16 mouse cellular contexts compared by ENCODE assay signal in the genomic region with DNA sequence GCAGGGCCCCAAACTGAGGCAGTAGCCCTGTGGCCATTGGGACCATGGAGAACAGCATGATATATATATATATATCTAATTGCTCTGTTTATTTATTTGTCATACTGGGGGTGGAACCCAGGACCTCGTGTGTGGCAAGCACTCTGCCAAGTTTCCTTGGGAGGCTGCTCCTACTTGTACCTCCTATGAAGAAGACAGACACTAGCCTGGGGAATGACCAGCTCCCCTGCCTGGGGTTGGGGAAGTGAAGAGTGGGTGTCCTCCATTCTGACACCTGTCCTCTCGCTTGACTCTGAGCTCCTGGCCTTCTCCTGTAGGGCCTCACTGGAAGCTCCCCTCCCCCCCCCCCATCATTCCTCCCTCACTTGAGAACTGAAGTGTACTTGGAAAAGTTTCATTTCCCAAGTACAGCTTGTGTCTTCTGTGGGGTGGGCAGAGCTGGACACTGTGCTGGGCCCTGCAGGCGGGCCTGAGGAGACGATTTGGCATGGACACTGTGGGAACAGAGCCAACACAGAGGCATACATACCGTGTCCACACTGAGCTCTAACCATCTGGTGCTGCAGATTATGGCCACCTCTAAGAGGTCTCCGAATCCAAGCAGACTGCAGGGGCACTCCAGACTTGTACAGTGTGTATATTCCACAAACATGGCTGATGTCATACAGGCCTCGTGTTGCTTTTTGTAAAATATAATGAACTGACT. TPM values are rescaled to one million over a fixed set of nuclear protein-coding genes. Genes with fewer than 3 reads are reported as not detected.
A peak's percentile ranks its signal among the peaks of the same experiment; 100 is the strongest.
DNase-seq lines count a peak whose midpoint lies in the region; ATAC-seq and TF ChIP-seq lines count a peak whose summit lies in the region.
"Had no signal": no experiment of that assay in that cellular context is flagged by ENCODE, and none has a peak within 500 bp of the region (broad histone marks: within the 10 kb centered on the region; RNA-seq: fewer than 3 reads in every experiment).

No protein-coding gene starts in this region.

- H3K9ac ChIP-seq in forebrain, embryonic 13.5 days, result peak overlapping the region; percentile 26; the same call in 1 of the 2 replicates
- no peak overlapping the region for H3K9ac ChIP-seq in forebrain, embryonic 11.5 days (ENCODE audit: low read length)
- no peak overlapping the region for H3K9ac ChIP-seq in kidney, postnatal 0 days (ENCODE audit: low read depth, low read length)
- no peak overlapping the region for H3K9ac ChIP-seq in midbrain, postnatal 0 days (replicated peaks; ENCODE audit: low read length, poor library complexity, severe bottlenecking)
- H3K9ac ChIP-seq: forebrain, embryonic 15.5 days had no signal

- H3K4me2 ChIP-seq in forebrain, embryonic 13.5 days, result no peak overlapping the region
- no peak overlapping the region for H3K4me2 ChIP-seq in forebrain, embryonic 11.5 days (ENCODE audit: low read depth, low read length, severe bottlenecking)
- no peak overlapping the region for H3K4me2 ChIP-seq in kidney, postnatal 0 days (ENCODE audit: low read length)
- no peak overlapping the region for H3K4me2 ChIP-seq in midbrain, postnatal 0 days (ENCODE audit: low read depth, low read length, poor library complexity, severe bottlenecking)
- H3K4me2 ChIP-seq: forebrain, embryonic 15.5 days; liver, embryonic 11.5 days had no signal

- H3K27ac ChIP-seq in forebrain, embryonic 13.5 days, result no peak overlapping the region
- no peak overlapping the region for H3K27ac ChIP-seq in forebrain, embryonic 11.5 days (ENCODE audit: low read depth, low read length)
- H3K27ac ChIP-seq in kidney, postnatal 0 days, result no peak overlapping the region
- H3K27ac ChIP-seq in kidney, adult 2 months (ENCODE audit: insufficient read depth, low read depth, low read length), result no peak overlapping the region
- H3K27ac ChIP-seq in midbrain, postnatal 0 days (ENCODE audit: low read depth, low read length), result peak overlapping the region; percentile 20; the same call in 1 of the 2 replicates
- H3K27ac ChIP-seq: forebrain, embryonic 15.5 days; layer of hippocampus, adult 2 months had no signal

- no peak for TF ChIP-seq CTCF in kidney, postnatal 0 days (IDR thresholded peaks at IDR 0.05; ENCODE audit: low read depth)
- no peak for TF ChIP-seq CTCF in kidney, adult 2 months (conservative IDR thresholded peaks at IDR 0.05; ENCODE audit: insufficient read depth, insufficient read length, low read depth, low read length)
- TF ChIP-seq CTCF in midbrain, postnatal 0 days (IDR thresholded peaks at IDR 0.05), result no peak

- H3K4me1 ChIP-seq in forebrain, embryonic 13.5 days, result 0 out of 2 replicates have a peak, but pooled peaks cover 3% of the 10 kb centered on the region
- no peaks in the 10 kb centered on the region for H3K4me1 ChIP-seq in forebrain, embryonic 11.5 days (replicated peaks; ENCODE audit: control insufficient read depth, insufficient read depth, low read length)
- H3K4me1 ChIP-seq in kidney, postnatal 0 days (replicated peaks; ENCODE audit: insufficient read depth, low read length), result 0 out of 2 replicates have a peak, but pooled peaks cover 12% of the 10 kb centered on the region
- no peaks in the 10 kb centered on the region; the same call in 1 of the 2 replicates for H3K4me1 ChIP-seq in kidney, adult 2 months (ENCODE audit: control insufficient read depth, insufficient read depth, low read length)
- H3K4me1 ChIP-seq in midbrain, postnatal 0 days (ENCODE audit: insufficient read depth, low read length), result no peaks in the 10 kb centered on the region
- H3K4me1 ChIP-seq: forebrain, embryonic 15.5 days had no signal

- no peak for DNase-seq in forebrain, embryonic 11.5 days (ENCODE audit: low spot score)
- DNase-seq in kidney, postnatal 0 days (ENCODE audit: low spot score), result peak; percentile 13
- DNase-seq in kidney, adult 2 months, result no peak
- DNase-seq in retina, postnatal 1 day, result peak; percentile 58
- no peak for DNase-seq in retina, embryonic 14.5 days (ENCODE audit: low spot score)
- DNase-seq in midbrain, postnatal 0 days (ENCODE audit: low spot score), result peak; percentile 82
- DNase-seq in embryo, embryonic 10 days (ENCODE audit: low spot score), result no peak
- DNase-seq: adrenal gland, postnatal 25 days; heart, postnatal 14 days; kidney, adult 18-20 months; thymus, postnatal 14 days had no signal

- no peaks in the 10 kb centered on the region for H3K36me3 ChIP-seq in forebrain, embryonic 13.5 days (ENCODE audit: poor library complexity, severe bottlenecking)
- H3K36me3 ChIP-seq in forebrain, embryonic 11.5 days (ENCODE audit: control insufficient read depth, insufficient read depth, low read length), result no peaks in the 10 kb centered on the region
- H3K36me3 ChIP-seq in kidney, postnatal 0 days (ENCODE audit: insufficient read depth, low read length), result no peaks in the 10 kb centered on the region
- H3K36me3 ChIP-seq in kidney, adult 2 months (ENCODE audit: control insufficient read depth, insufficient read depth, low read length), result no peaks in the 10 kb centered on the region
- no peaks in the 10 kb centered on the region for H3K36me3 ChIP-seq in midbrain, postnatal 0 days (ENCODE audit: insufficient read depth, low read length)
- H3K36me3 ChIP-seq: forebrain, embryonic 15.5 days had no signal

- H3K27me3 ChIP-seq in forebrain, embryonic 13.5 days, result no peaks in the 10 kb centered on the region
- no peaks in the 10 kb centered on the region for H3K27me3 ChIP-seq in forebrain, embryonic 11.5 days (ENCODE audit: control insufficient read depth, insufficient read depth, low read length)
- no peaks in the 10 kb centered on the region for H3K27me3 ChIP-seq in kidney, postnatal 0 days (ENCODE audit: insufficient read depth, low read length)
- no peaks in the 10 kb centered on the region for H3K27me3 ChIP-seq in kidney, adult 2 months (replicated peaks; ENCODE audit: control insufficient read depth, insufficient read depth, low read length)
- H3K27me3 ChIP-seq in midbrain, postnatal 0 days (ENCODE audit: insufficient read depth, low read length), result no peaks in the 10 kb centered on the region
- H3K27me3 ChIP-seq: forebrain, embryonic 15.5 days had no signal

- H3K4me3 ChIP-seq in forebrain, embryonic 13.5 days, result no peak overlapping the region
- H3K4me3 ChIP-seq in forebrain, embryonic 11.5 days (ENCODE audit: low read depth, low read length), result no peak overlapping the region
- H3K4me3 ChIP-seq in kidney, postnatal 0 days (replicated peaks; ENCODE audit: low read depth, low read length), result no peak overlapping the region
- H3K4me3 ChIP-seq in kidney, adult 2 months (ENCODE audit: insufficient read depth, low read depth, low read length), result no peak overlapping the region
- no peak overlapping the region for H3K4me3 ChIP-seq in midbrain, postnatal 0 days (ENCODE audit: low read depth, low read length)
- H3K4me3 ChIP-seq: forebrain, embryonic 15.5 days; layer of hippocampus, adult 2 months; megakaryocyte, embryonic 14.5 days had no signal

- no peaks in the 10 kb centered on the region for H3K9me3 ChIP-seq in forebrain, embryonic 13.5 days (replicated peaks)
- H3K9me3 ChIP-seq in forebrain, embryonic 11.5 days (ENCODE audit: control insufficient read depth, low read length), result no peaks in the 10 kb centered on the region
- H3K9me3 ChIP-seq in kidney, postnatal 0 days (replicated peaks; ENCODE audit: low read length), result no peaks in the 10 kb centered on the region
- no peaks in the 10 kb centered on the region for H3K9me3 ChIP-seq in midbrain, postnatal 0 days (ENCODE audit: low read length)
- H3K9me3 ChIP-seq: forebrain, embryonic 15.5 days; megakaryocyte, embryonic 14.5 days had no signal

- WGBS in forebrain, embryonic 13.5 days, result 60% methylated on average over 7 of the region's 7 CpGs
- 78% methylated on average over 7 of the region's 7 CpGs for WGBS in forebrain, embryonic 11.5 days
- 51% methylated on average over 7 of the region's 7 CpGs for WGBS in kidney, postnatal 0 days
- WGBS in kidney, adult 2 months, result 46% methylated on average over 7 of the region's 7 CpGs
- WGBS in midbrain, postnatal 0 days, result 54% methylated on average over 7 of the region's 7 CpGs

- ATAC-seq in forebrain, embryonic 13.5 days, result no peak
- no peak for ATAC-seq in forebrain, embryonic 11.5 days (replicated peaks; ENCODE audit: low FRiP score)
- no peak for ATAC-seq in kidney, postnatal 0 days (replicated peaks; ENCODE audit: low FRiP score, low read depth)
- peak; percentile 48; the same call in 1 of the 2 replicates for ATAC-seq in midbrain, postnatal 0 days (ENCODE audit: low FRiP score)
- ATAC-seq: forebrain, embryonic 15.5 days had no signal

- TF ChIP-seq POLR2A in kidney, adult 2 months (IDR thresholded peaks at IDR 0.05; ENCODE audit: low read depth, low read length), result no peak

RNA-seq across cellular contexts. Expression of a gene that starts 23.5 kb away (rescaled TPM):
- polyA plus RNA-seq in forebrain, embryonic 13.5 days (2015; fragmentation: Nextera tagmentation; extraction: Ambion mirVana), result 9.4 and 10.6 TPM in 2 replicates
- 6.5 and 8.6 TPM in 2 replicates for polyA plus RNA-seq in forebrain, embryonic 11.5 days (2014; fragmentation: Nextera tagmentation; extraction: Ambion mirVana)
- polyA plus RNA-seq in kidney, postnatal 0 days (2015; fragmentation: Nextera tagmentation; extraction: Ambion mirVana), result 11.3 and 12.2 TPM in 2 replicates
- polyA plus RNA-seq in kidney, adult 2 months (2012; rRNA removed), result 38.1 and 57.0 TPM in 2 replicates
- 35.2 and 40.7 TPM in 2 replicates for total RNA-seq in midbrain, postnatal 0 days (2014; rRNA removed)
- polyA plus RNA-seq in midbrain, postnatal 0 days (2015; fragmentation: Nextera tagmentation; extraction: Ambion mirVana), result 21.4 and 23.9 TPM in 2 replicates

Comparison
In these comparisons a context has a peak if more than half of its experiments do, and no peak if none do; other contexts are left out.
1. DNase-seq: peak in kidney, postnatal 0 days (single experiment), retina, postnatal 1 day (single experiment) and midbrain, postnatal 0 days (single experiment); none in forebrain, embryonic 11.5 days (single experiment), kidney, adult 2 months (single experiment), retina, embryonic 14.5 days (single experiment) and embryo, embryonic 10 days (single experiment).